Mouse (Mus musculus): ENCODE measurements around the gene Wfdc18.

Wfdc18 gene

GRCm38 (mm10) chr11:83708715-83709114 is at the start of gene Wfdc18:
Gene Wfdc18 (plus strand): TSS chr11:83709015.
- DNase-seq (ENCODE audit: low read depth, low spot score), result no peak

DNA sequence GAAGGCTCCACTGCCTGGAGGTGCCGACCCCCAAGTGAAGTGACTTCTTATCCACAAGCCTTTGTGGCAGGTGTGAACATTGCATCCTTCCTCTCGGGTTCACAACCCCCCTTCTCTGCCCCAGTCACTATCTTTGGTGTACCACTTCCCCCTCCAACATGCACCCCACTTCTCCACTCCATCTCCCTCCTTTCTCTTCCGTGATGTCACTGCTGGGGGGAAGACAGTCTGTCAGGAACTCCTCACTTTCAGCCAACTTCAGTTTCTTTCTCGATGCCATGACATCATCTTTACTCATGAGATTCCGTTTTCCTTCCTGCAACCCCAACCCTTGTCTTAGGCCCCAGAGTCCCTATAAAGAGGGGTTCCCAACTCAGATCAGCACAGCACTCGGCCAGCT is 46.6 kb upstream of the Wfdc18 start, which contains the start of gene Ccl4:
Gene Ccl4 (plus strand): TSS at position 381 of the 400 bp plus-strand sequence.
- no peak for DNase-seq (ENCODE audit: low read depth, low spot score)

DNA sequence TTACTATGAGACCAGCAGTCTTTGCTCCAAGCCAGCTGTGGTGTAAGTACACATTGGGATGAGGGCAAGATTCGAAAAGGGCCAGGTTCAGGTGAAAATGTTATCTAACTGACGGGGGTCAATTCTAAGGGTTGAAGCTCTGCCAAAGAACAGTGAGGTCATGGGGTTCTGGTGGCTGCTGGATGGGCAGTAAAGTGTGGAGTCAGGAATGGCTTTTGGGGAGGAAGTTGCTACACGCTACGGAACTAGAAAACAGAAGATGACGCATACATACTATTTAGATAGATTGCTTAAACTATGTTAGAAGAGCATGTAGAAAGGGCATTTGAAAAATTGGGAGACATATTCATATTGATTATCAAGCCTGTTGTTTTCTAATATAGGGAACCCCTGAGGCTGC is 45.3 kb upstream of the Wfdc18 start:
- DNase-seq (ENCODE audit: low read depth, low spot score), result no peak

DNA sequence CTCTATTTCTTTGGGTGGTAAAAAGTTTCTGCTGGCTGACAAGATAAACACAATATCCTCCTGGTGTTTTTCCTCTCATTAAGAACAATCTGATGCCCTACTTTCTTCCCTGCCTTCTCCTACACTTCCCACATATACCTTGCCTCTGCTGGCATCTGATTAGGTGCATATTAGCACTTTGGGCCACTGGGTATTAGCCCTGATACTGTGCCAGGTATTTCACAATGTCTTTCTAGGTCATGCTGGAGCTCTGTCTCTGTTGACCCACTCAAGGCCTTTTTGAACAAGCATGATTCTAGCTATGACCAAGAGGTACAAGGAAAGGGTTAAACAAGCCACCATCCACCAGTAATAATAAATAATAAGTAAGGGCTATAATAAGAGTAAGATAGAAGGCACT is 37.1 kb upstream of the Wfdc18 start:
- DNase-seq (ENCODE audit: low read depth, low spot score), result no peak

GRCm38 (mm10) chr11:83675665-83676064 is 33.1 kb upstream of the Wfdc18 start:
- DNase-seq (ENCODE audit: low read depth, low spot score), result no peak

DNA sequence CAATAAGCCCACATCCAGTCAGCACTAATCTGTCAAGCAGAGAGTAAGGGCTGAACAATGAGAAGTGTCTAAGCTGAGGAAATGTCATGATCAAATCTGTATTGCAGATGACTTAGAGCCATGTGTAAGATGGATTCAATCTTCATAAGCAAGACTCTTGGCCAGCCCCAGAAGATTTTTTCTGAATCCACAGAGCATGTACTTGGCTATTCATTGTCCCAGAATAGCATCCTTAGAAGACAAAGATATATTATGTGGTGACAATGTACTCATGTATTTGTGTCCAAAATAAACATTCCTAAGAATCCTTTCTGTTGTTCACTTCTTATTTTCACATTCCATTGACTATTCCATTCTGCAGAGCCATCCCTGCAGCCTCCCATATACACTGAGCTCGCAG is 18.9 kb upstream of the Wfdc18 start:
- DNase-seq (ENCODE audit: low read depth, low spot score), result no peak

DNA sequence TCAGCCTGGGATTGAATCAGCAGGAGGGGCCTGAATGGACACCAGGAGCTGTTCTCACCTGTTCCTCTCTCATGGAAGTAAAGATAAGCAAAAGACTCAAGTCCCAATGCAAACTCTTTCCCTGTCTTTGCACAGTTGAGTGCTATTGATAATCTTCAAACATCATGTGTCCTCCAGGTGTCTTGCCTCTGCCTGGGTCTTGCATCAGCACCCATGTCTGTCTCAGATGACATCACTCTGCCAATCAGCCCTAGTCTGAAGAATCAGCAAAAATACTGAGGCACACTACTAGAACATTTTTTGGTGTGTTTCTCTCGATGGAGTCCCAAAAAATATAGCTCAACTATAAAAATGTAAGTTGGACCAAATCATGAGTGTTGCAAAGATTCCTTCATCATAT is 16.8 kb upstream of the Wfdc18 start:
- DNase-seq (ENCODE audit: low read depth, low spot score), result no peak

GRCm38 (mm10) chr11:83703705-83704104 is 5.1 kb upstream of the Wfdc18 start, which contains the start of gene Wfdc17:
Gene Wfdc17 (plus strand): TSS chr11:83703991.
- DNase-seq (ENCODE audit: low read depth, low spot score), result no peak

DNA sequence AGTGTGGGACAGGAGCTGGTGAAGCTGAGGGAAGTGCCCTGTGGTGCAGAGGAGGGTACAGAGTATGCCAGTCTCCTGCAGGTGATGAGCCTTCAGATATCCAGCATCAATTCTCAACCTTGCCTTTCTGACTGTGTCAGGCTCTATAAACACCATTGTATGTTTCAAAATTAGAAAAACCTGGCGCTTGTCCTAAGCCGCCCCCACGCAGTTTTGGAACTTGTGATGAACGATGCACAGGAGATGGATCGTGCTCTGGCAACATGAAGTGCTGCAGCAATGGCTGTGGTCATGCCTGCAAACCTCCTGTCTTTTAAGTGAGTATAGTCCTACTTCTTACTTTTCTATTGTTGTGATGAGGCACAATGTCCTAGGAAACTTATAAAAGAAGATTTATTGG is 868 bp downstream of the Wfdc18 start:
- no peak for DNase-seq (ENCODE audit: low read depth, low spot score)

DNA sequence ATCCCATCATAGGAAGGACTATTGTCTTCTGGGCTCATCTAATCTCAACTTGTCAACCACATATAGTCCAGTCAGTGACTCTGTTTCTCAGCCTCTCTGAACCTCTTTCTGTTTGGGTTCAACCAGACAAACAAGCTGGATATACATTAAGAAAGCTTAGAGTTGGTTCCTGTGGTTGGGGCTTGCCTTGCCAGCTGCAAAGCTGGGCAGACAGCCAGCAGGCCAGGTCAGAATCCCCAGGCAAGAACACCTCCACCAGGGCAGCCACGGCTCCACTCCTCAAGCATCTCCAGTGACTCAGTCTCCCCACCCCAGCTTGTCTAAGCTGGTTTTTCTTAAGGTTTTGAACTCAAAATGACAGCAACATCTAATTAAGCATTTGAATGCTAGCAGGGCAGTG is 3.9 kb downstream of the Wfdc18 start:
- no peak for DNase-seq (ENCODE audit: low read depth, low spot score)

GRCm38 (mm10) chr11:83713925-83714324 is 5.1 kb downstream of the Wfdc18 start:
- DNase-seq (ENCODE audit: low read depth, low spot score), result no peak

DNA sequence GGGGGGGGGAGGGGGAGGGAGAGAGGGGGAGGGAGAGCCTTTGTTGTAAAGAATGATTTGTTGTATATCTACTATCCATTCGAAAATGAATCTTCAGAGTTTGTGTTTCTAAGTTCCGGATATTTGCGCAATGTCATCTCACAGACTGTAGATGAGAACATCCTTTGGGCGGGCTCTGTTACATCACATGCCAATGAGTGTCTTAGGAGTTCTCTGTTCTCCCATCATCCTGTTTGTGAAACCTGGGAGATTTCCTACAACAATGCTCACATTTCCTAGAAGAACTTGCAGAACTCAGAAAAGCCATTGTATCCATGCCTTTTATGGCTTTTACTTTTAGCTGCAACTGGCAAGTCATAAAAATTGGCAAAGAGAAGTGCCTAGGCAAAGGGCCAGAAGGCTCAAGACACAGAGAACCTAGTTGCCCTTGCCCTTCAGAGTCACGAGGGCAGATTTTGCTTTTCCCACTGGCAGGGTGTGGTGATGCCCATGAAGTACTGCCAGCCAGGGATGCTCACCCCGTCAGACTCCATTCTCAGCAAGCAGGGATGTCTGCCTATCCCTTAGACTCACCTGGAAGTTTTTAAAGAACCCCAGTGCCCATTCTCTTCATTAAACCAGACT is 8.3 kb downstream of the Wfdc18 start:
- DNase-seq (ENCODE audit: low read depth, low spot score), result no peak

DNA sequence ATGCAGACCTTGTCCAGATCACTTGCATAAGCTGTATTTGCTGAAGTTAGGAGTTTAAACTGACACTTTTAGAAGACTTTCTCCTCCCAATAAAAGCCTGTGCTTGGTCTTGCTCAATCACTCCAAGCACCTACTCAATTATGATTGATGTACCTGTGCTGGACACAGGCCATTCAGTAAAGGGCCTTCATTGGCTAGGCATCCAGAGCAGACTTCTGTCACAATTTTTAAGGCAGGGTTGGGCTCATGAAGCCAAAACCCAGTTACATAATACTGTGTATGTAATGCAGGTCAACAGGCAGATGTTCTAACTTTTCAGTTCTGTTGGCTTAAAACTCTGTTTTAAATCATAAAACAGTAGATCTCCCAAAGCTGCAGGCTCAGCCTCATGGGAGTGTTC is 12.0 kb downstream of the Wfdc18 start:
- no peak for DNase-seq (ENCODE audit: low read depth, low spot score)

DNA sequence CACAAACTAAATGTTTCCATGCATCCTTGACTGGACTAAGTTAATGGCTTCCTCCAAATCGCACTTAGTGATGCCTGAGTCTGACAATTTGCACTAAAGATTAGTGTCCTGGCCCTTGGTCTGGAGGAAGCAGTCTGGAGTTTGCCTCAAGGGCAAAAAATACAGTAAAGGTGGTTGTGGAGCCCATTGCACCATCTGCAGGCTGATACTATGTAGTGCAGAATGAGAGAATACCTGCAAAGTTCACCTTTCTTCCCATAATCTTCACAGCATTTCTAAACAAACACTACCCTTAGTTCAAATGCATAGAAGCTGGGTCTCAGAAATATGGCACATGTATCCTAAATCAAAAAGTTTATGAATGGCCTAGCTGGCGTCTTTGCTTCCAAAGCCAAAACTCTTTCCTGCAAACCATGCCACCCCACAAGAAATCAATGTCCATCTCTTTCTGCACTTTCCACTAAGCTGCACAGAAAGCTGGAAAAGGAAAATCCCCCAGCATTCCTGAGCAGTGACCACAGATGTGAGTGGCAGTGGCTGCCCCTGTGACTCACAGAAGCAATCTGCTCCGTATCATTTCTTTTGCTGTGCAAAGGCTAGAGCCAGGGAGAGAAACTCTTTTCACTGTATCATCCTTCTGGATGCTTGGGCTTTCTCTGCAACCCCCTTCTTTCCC is 20.1 kb downstream of the Wfdc18 start:
- DNase-seq (ENCODE audit: low read depth, low spot score), result no peak

DNA sequence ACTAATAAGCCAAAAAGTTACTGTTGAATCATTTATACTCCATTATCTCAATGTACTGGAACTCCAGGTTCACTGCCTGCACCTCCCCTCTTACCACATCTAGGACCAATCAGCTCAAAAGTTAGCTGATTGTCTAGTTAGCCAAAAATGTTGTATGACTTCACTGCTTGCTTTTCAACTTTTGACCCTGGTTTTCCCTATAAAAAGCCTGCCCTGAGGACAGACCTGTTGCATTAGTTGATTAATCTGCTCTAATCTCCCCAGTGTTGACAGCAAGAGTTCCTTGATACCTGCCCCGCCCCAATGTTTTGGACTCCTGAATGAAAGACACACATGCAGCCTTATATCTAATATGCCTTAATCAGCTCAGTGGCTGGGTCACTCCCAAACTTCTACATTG is 22.3 kb downstream of the Wfdc18 start:
- DNase-seq (ENCODE audit: low read depth, low spot score), result no peak

DNA sequence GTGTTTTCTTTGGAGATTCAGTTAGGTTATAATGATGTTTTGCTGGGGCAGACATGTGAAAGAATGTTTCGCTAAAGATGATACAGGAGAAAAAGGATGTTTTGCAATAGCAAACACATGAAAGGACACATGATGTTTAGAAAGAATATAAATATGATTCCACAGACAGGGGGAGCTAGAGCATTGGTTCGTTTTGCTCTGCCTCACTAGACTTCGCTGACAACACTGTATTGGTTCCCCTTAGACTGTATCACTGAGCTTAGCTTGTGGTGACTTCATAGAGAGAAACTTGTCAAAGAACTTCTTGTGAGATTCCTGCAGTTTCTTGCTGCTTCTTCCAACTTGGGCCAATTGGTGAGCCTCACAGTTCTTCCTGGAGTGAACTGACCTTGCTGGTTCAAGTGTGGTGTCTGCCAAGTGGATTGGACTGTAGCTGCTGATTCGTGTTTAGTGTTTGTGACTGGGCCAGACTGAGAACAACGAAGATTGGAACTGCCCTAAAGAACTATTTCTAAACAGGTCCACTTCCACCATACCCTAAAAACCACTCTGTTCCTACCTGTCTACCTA is 24.3 kb downstream of the Wfdc18 start:
- no peak for DNase-seq (ENCODE audit: low read depth, low spot score)

GRCm38 (mm10) chr11:83734215-83734614 is 25.4 kb downstream of the Wfdc18 start:
- DNase-seq (ENCODE audit: low read depth, low spot score), result no peak

GRCm38 (mm10) chr11:83735881-83736280 is 27.1 kb downstream of the Wfdc18 start:
- DNase-seq (ENCODE audit: low read depth, low spot score), result no peak

DNA sequence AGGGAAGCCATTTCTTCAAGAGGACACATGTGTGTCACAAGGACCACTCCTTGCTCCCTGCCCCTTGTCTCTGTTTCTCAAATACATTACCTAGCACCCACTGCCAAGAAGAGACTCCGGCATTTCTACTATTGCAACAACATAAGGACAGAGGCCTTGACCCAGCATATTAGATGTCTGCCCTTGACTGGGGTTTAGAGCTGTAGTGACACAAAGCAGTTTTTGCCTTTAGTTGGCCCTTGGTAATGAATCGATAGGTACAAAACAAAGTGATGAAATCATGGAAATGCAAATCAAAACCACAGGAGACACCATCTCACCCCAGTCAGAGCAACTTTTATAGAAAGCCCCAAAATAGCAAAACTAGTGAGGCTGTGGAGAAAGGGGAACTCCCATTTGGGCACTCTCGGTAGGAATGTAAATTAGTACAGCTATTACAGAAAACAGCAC is 28.3 kb downstream of the Wfdc18 start:
- DNase-seq (ENCODE audit: low read depth, low spot score), result no peak

DNA sequence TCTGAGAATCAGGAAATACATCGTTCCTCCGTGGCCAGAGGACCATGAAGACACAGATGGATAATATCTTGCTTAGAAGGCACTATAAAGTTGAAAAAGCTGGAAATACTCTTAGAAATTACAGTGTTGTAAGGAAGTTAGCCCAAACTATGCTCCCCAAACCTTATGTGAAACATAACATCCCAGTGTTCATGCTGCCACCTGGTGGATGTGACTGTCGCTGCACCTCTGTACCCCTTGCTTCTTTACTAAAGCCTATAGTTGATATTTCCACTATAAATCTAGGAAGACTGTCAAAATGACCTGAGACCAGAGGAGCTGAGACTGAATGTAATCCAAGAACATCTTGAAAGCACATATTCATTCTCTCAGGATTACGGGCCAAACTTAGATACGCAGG is 30.4 kb downstream of the Wfdc18 start:
- peak; percentile 68 for DNase-seq (ENCODE audit: low read depth, low spot score)

GRCm38 (mm10) chr11:83740443-83740991 is 31.7 kb downstream of the Wfdc18 start:
- DNase-seq (ENCODE audit: low read depth, low spot score), result no peak

DNA sequence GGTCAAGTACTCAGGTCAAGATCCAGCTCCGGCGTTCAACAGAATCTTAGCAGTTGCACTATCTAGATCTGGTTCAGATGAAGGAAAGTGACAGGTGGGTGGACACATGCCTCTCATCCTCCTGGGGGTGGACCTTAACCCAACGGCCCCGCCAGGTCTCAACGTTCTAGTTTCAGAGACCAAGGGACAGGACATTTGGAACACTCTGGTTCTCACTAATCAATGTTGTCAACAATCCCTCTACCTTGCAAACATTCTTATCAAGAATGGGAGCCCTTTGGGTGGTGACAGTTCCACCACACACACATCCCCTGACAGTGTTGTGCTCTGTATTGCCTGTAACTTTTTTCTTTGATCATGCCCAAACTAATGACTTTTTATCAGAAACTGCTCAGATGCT is 33.0 kb downstream of the Wfdc18 start:
- no peak for DNase-seq (ENCODE audit: low read depth, low spot score)
